Mouse (Mus musculus) embryonic fibroblast, embryonic 13.5 days (primary cell): Measurements from ENCODE around the gene Pop5.

Source experiments
- CTCF ChIP-seq: IDR thresholded peaks from 2 replicates; pipeline ENCODE4 v1.5.1; 2011; ENCODE audit warnings: mild to moderate bottlenecking, control low read depth, low read length, moderate library complexity, borderline replicate concordance; ENCODE audit not compliant: insufficient read depth
- POLR2A ChIP-seq: IDR thresholded peaks from 2 replicates; pipeline ENCODE4 v1.6.1; 2011; ENCODE audit warnings: low read depth, mild to moderate bottlenecking, control low read depth, low read length, moderate library complexity

- peak; percentile 58; the same call in 1 of the 2 replicates for TF ChIP-seq CTCF
- no peak for TF ChIP-seq POLR2A
These were observed 46.8 kb upstream of the Pop5 start for GRCm38 (mm10) chr5:115188824-115189223.
